Mouse (Mus musculus) thymus, adult 2 months (tissue): ENCODE measurements at regions not wholly inside any gene's neighbourhood (a gene's known extent, or its start where the extent isn't known, plus 50 kb on each side); places are given as distances from the start of the nearest gene placed in this dataset.

ENCODE experiments used
- DNase-seq: peaks from one replicate; pipeline ENCODE4 v3.0.0; 2021
- H3K27ac ChIP-seq: fragments of 200-500 bp; 2 replicates; pipeline ENCODE4 v1.5.1; 2012; ENCODE audit warnings: low read length, control low read depth; ENCODE audit not compliant: control insufficient read depth, insufficient read depth
- H3K27me3 ChIP-seq: fragments of 200-500 bp; 2 replicates; pipeline ENCODE4 v1.6.1; 2012; ENCODE audit warnings: mild to moderate bottlenecking, low read length, moderate library complexity, mixed read lengths; ENCODE audit not compliant: control insufficient read depth, insufficient read depth
- H3K36me3 ChIP-seq: fragments of 200-500 bp; 2 replicates; pipeline ENCODE4 v1.6.1; 2012; ENCODE audit warnings: mild to moderate bottlenecking, low read length, moderate library complexity; ENCODE audit not compliant: control insufficient read depth, insufficient read depth
- H3K4me1 ChIP-seq: fragments of 200-500 bp; replicated peaks from 2 replicates; pipeline ENCODE4 v1.6.1; 2012; ENCODE audit warnings: low read length; ENCODE audit not compliant: control insufficient read depth, insufficient read depth
- H3K4me3 ChIP-seq: fragments of 200-500 bp; 2 replicates; pipeline ENCODE4 v1.5.1; 2012; ENCODE audit warnings: mild to moderate bottlenecking, low read length, control low read depth, moderate library complexity; ENCODE audit not compliant: control insufficient read depth, insufficient read depth
- CTCF ChIP-seq: fragments of 200-500 bp; IDR thresholded peaks from 2 replicates; pipeline ENCODE4 v1.5.1; 2012; ENCODE audit warnings: mild to moderate bottlenecking, control low read depth, low read length, moderate library complexity, borderline replicate concordance; ENCODE audit not compliant: control insufficient read depth, poor library complexity, insufficient read depth; ENCODE audit errors: extremely low read depth
- POLR2A ChIP-seq: fragments of 200-500 bp; IDR thresholded peaks from 2 replicates; pipeline ENCODE4 v1.6.1; 2012; ENCODE audit warnings: mild to moderate bottlenecking, low read length, control low read depth, moderate library complexity; ENCODE audit not compliant: control insufficient read depth, poor library complexity, insufficient read depth; ENCODE audit errors: extremely low read depth
- WGBS: fragments of 180-500 bp; shearing (Covaris S2); methylation state at CpG from one replicate; pipeline ENCODE4 v1.1.7; 2018; 5-methylcytosine and 5-hydroxymethylcytosine counted together

GRCm38 (mm10) chr4:3080385-3081125 lies 86.6 kb upstream of the Vmn1r2 start:
- WGBS: 64% methylated on average over 7 of the region's 7 CpGs
- H3K36me3 ChIP-seq: no peaks in the 10 kb centered on the region

GRCm38 (mm10) chr4:3081148-3081952 lies 85.8 kb upstream of the Vmn1r2 start:
- no peak for TF ChIP-seq CTCF
- TF ChIP-seq POLR2A: no peak
- H3K4me1 ChIP-seq: no peaks in the 10 kb centered on the region
- 59% methylated on average over 6 of the region's 6 CpGs for WGBS
- H3K4me3 ChIP-seq: no peak overlapping the region
- H3K27ac ChIP-seq: no peak overlapping the region
- no peaks in the 10 kb centered on the region for H3K27me3 ChIP-seq
- H3K36me3 ChIP-seq: no peaks in the 10 kb centered on the region
- no peak for DNase-seq

More at GRCm38 (mm10) chr4:3080385-3081125, 86.6 kb upstream of the Vmn1r2 start:
- Histone ChIP-seq H3K27me3 (no peaks in the 10 kb centered on the region), H3K27ac (no peak overlapping the region), H3K4me3 (no peak overlapping the region), H3K4me1 (no peaks in the 10 kb centered on the region)
- DNase-seq: no peak
- TF ChIP-seq CTCF (no peak), POLR2A (no peak)

- no peak for TF ChIP-seq POLR2A
- no peak for TF ChIP-seq CTCF
- H3K36me3 ChIP-seq: no peaks in the 10 kb centered on the region
- H3K4me1 ChIP-seq: no peaks in the 10 kb centered on the region
- no peak for DNase-seq
- 85% methylated on average over 3 of the region's 3 CpGs for WGBS
- no peak overlapping the region for H3K27ac ChIP-seq
- no peaks in the 10 kb centered on the region for H3K27me3 ChIP-seq
- H3K4me3 ChIP-seq: no peak overlapping the region
Measured at GRCm38 (mm10) chr4:3081953-3082950, 84.9 kb upstream of the Vmn1r2 start.

GRCm38 (mm10) chr4:3083161-3084020 lies 83.7 kb upstream of the Vmn1r2 start:
- Histone ChIP-seq H3K36me3 (no peaks in the 10 kb centered on the region), H3K27ac (no peak overlapping the region), H3K4me1 (no peaks in the 10 kb centered on the region), H3K27me3 (no peaks in the 10 kb centered on the region), H3K4me3 (no peak overlapping the region)
- no peak for DNase-seq
- 56% methylated on average over 8 of the region's 8 CpGs for WGBS
- no peak for TF ChIP-seq POLR2A

GRCm38 (mm10) chr4:3084021-3084545 lies 83.0 kb upstream of the Vmn1r2 start:
- DNase-seq: no peak
- Histone ChIP-seq H3K36me3 (no peaks in the 10 kb centered on the region), H3K27ac (no peak overlapping the region), H3K4me1 (no peaks in the 10 kb centered on the region), H3K27me3 (no peaks in the 10 kb centered on the region), H3K4me3 (no peak overlapping the region)
- TF ChIP-seq POLR2A: no peak
- TF ChIP-seq CTCF: no peak
- 65% methylated on average over 3 of the region's 3 CpGs for WGBS
